Mouse (Mus musculus) stomach, embryonic 16.5 days (tissue): ENCODE data around the gene Oasl1. TPM values are rescaled to one million over a fixed set of nuclear protein-coding genes. Genes with fewer than 3 reads are reported as not detected.
A peak's percentile ranks its signal among the peaks of the same experiment; 100 is the strongest.

Source experiments
- ATAC-seq: fragments of 200-750 bp; cut with Nextera tagmentation; 2 replicates; pipeline ENCODE4 v1.8.0; 2017; ENCODE audit warnings: moderate number of reproducible peaks, moderate TSS enrichment; ENCODE audit not compliant: insufficient read depth, low FRiP score
- H3K27ac ChIP-seq: fragments of 300-500 bp; sonication (generic); 2 replicates; pipeline ENCODE4 v1.5.1; 2014; ENCODE audit warnings: low read length
- H3K27me3 ChIP-seq: fragments of 300-500 bp; sonication (generic); 2 replicates; pipeline ENCODE4 v1.6.1; 2014; ENCODE audit warnings: low read length, control low read depth, mixed read lengths; ENCODE audit not compliant: control insufficient read depth, insufficient read depth
- H3K36me3 ChIP-seq: fragments of 300-500 bp; sonication (generic); 2 replicates; pipeline ENCODE4 v1.6.1; 2014; ENCODE audit warnings: low read length; ENCODE audit not compliant: control insufficient read depth, insufficient read depth
- H3K4me1 ChIP-seq: fragments of 300-500 bp; sonication (generic); 2 replicates; pipeline ENCODE4 v1.6.1; 2014; ENCODE audit warnings: low read length, control low read depth, mixed read lengths; ENCODE audit not compliant: control insufficient read depth, insufficient read depth
- H3K4me2 ChIP-seq: fragments of 300-500 bp; sonication (generic); 2 replicates; pipeline ENCODE4 v1.6.1; 2014; ENCODE audit warnings: low read depth, low read length, mixed read lengths
- H3K4me3 ChIP-seq: fragments of 300-500 bp; sonication (generic); replicated peaks from 2 replicates; pipeline ENCODE4 v1.5.1; 2014; ENCODE audit warnings: mild to moderate bottlenecking, low read length
- H3K9ac ChIP-seq: fragments of 300-500 bp; sonication (generic); 2 replicates; pipeline ENCODE4 v1.6.1; 2014; ENCODE audit warnings: low read length
- H3K9me3 ChIP-seq: fragments of 300-500 bp; sonication (generic); replicated peaks from 2 replicates; pipeline ENCODE4 v1.6.1; 2016; ENCODE audit warnings: low read length, control low read depth; ENCODE audit not compliant: control insufficient read depth
- WGBS: fragments of 180-500 bp; shearing (Covaris S2); extraction: QIAGEN DNeasy Blood & Tissue Kit; methylation state at CpG from one replicate; pipeline ENCODE4 v1.1.7; 2014; 5-methylcytosine and 5-hydroxymethylcytosine counted together
- polyA plus RNA-seq: library from polyadenylated mRNA; unstranded; fragments of >200 nt; fragmentation: Nextera tagmentation; extraction: Ambion mirVana; gene quantifications from 2 replicates; pipeline ENCODE4 v1.2.1, GENCODE M21; 2015

Gene Oasl1
- polyA plus RNA-seq, 1 experiment from 2014 or later, result 1.3 TPM

GRCm38 (mm10) chr5:114895542-114895941 lies 27.5 kb upstream of the Oasl1 start:
- no peak for ATAC-seq
- WGBS, result 73% methylated on average over 4 of the region's 4 CpGs

DNA sequence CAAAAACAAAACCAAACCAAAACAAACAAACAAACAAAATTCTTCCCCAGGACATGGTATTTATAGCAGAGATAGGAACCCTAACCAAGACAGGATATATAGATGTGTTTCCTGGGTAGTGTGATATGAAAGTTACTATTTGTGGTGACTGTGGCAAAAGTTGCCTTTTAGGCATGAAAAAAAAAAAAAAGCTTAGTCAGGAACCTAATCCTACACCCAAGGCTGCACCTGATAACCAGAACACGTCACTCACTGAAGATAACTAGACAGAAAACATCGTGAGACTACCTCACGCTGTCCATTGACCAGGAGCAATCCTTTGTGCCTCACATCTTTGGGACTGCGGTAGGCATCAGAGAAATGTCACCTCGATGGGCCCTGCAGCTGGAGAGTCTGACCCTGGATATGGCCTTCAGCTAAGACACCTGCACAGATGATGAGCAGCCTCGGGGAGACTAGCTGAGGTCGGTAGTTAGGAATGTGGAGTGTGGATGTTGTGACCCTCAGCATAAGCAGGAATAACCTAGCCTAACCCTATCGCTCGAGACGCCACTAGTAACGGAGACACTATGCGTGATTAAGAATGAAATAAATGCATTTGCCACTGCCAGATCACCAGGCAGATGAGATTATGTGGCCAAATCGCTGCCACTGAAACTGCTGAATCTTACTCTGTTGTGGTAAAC lies 26.2 kb upstream of the Oasl1 start, which contains the start of gene Oasl2:
Gene Oasl2, plus strand, starts transcription at position 249 of the 686 bp plus-strand sequence.
- peaks cover 8% of the 10 kb centered on the region; the same call in 1 of the 2 replicates for H3K4me1 ChIP-seq
- H3K9ac ChIP-seq, result peak within 1 kb of the TSS; percentile 62
- H3K27me3 ChIP-seq, result no peaks in the 10 kb centered on the region
- no peak for ATAC-seq
- no peaks in the 10 kb centered on the region for H3K36me3 ChIP-seq
- peak within 1 kb of the TSS; percentile 53; the same call in 1 of the 2 replicates for H3K27ac ChIP-seq
- H3K9me3 ChIP-seq, result no peaks in the 10 kb centered on the region
- 55% methylated on average over 13 of the region's 13 CpGs for WGBS
- H3K4me2 ChIP-seq, result peak within 1 kb of the TSS; percentile 55
- H3K4me3 ChIP-seq, result peak within 1 kb of the TSS; percentile 38

More at GRCm38 (mm10) chr5:114895542-114895941, 27.5 kb upstream of the Oasl1 start:
- H3K9me3 ChIP-seq, result no peaks in the 10 kb centered on the region
- no peak overlapping the region for H3K4me3 ChIP-seq
- H3K27ac ChIP-seq, result no peak overlapping the region
- peaks cover 8% of the 10 kb centered on the region; the same call in 1 of the 2 replicates for H3K4me1 ChIP-seq
- no peak overlapping the region for H3K9ac ChIP-seq
- no peak overlapping the region for H3K4me2 ChIP-seq
- no peaks in the 10 kb centered on the region for H3K27me3 ChIP-seq
- H3K36me3 ChIP-seq, result no peaks in the 10 kb centered on the region

DNA sequence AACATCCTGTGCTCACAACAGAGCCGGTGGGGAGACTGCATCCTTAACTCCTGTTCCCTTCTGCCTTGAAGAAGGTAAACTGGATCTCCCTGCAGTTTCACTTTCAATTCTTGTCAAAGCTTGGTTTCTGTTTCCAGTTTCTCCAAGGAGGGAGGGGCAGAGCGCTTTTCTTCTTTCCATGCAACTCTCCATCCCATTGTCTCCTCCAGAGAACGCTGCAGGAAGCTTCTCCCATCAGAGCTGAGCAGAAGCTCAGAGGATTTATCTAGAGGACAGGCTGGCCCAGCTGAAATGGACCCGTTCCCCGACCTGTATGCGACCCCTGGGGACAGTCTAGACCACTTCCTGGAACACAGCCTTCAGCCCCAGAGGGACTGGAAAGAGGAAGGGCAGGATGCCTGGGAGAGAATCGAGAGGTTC lies 25.7 kb upstream of the Oasl1 start:
- Histone ChIP-seq H3K27me3 (no peaks in the 10 kb centered on the region), H3K36me3 (no peaks in the 10 kb centered on the region), H3K9ac (peak overlapping the region; percentile 62), H3K27ac (peak overlapping the region; percentile 53; the same call in 1 of the 2 replicates), H3K4me2 (peak overlapping the region; percentile 55), H3K4me3 (peak overlapping the region; percentile 38), H3K4me1 (peaks cover 8% of the 10 kb centered on the region; the same call in 1 of the 2 replicates), H3K9me3 (no peaks in the 10 kb centered on the region)
- 9% methylated on average over 7 of the region's 7 CpGs for whole genome bisulfite sequencing
- ATAC-seq, result peak; percentile 37; the same call in 1 of the 2 replicates

- Histone ChIP-seq H3K27ac (no peak overlapping the region), H3K27me3 (no peaks in the 10 kb centered on the region), H3K36me3 (no peaks in the 10 kb centered on the region), H3K9ac (no peak overlapping the region), H3K4me2 (no peak overlapping the region), H3K9me3 (no peaks in the 10 kb centered on the region), H3K4me3 (no peak overlapping the region), H3K4me1 (peaks cover 8% of the 10 kb centered on the region; the same call in 1 of the 2 replicates)
- 67% methylated on average over 7 of the region's 7 CpGs for WGBS
- ATAC-seq, result no peak
Measured at GRCm38 (mm10) chr5:114898857-114899256, 24.2 kb upstream of the Oasl1 start.

- Histone ChIP-seq H3K4me2 (no peak overlapping the region), H3K27me3 (no peaks in the 10 kb centered on the region), H3K4me1 (peaks cover 1% of the 10 kb centered on the region; the same call in 1 of the 2 replicates), H3K27ac (no peak overlapping the region), H3K4me3 (no peak overlapping the region), H3K9ac (no peak overlapping the region), H3K36me3 (no peaks in the 10 kb centered on the region), H3K9me3 (no peaks in the 10 kb centered on the region; the same call in 1 of the 2 replicates)
- 52% methylated on average over 1 of the region's 1 CpGs for WGBS
- no peak for ATAC-seq
Measured at GRCm38 (mm10) chr5:114902413-114902812, 20.6 kb upstream of the Oasl1 start.

- Histone ChIP-seq H3K36me3 (no peaks in the 10 kb centered on the region), H3K4me2 (no peak overlapping the region)
- 55% methylated on average over 13 of the region's 13 CpGs for WGBS
Measured at GRCm38 (mm10) chr5:114908598-114909305, 14.3 kb upstream of the Oasl1 start.

DNA sequence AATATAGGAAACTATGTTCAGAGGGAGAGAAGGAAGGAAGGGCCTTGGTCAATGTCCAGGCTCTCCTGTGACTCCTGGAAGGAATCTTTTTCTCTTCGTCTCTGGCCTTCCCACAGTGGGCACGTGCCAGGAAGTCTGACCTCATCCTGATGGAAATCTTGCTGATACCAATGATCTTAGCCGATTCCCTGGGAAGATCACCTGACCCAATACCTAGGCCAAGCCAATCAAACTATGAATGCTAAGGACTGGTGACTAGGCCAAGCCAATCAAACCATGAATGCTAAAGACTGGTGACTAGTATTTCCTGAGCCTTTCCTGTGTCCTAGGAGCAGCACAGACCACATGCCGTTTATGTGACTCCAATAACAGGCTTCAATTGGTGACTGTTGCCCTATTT lies 9.4 kb upstream of the Oasl1 start:
- ATAC-seq, result no peak
- Histone ChIP-seq H3K36me3 (no peaks in the 10 kb centered on the region), H3K4me2 (no peak overlapping the region), H3K27me3 (no peaks in the 10 kb centered on the region), H3K4me3 (no peak overlapping the region), H3K4me1 (no peaks in the 10 kb centered on the region), H3K27ac (no peak overlapping the region), H3K9me3 (no peaks in the 10 kb centered on the region), H3K9ac (no peak overlapping the region)
- WGBS, result 59% methylated on average over 4 of the region's 4 CpGs

More at GRCm38 (mm10) chr5:114908598-114909305, 14.3 kb upstream of the Oasl1 start:
- H3K9ac ChIP-seq, result no peak overlapping the region
- ATAC-seq, result no peak
- no peak overlapping the region for H3K27ac ChIP-seq
- no peaks in the 10 kb centered on the region for H3K27me3 ChIP-seq
- H3K4me1 ChIP-seq, result no peaks in the 10 kb centered on the region
- no peaks in the 10 kb centered on the region; the same call in 1 of the 2 replicates for H3K9me3 ChIP-seq
- no peak overlapping the region for H3K4me3 ChIP-seq

GRCm38 (mm10) chr5:114914855-114915254 lies 8.2 kb upstream of the Oasl1 start:
- 63% methylated on average over 8 of the region's 8 CpGs for WGBS
- no peak for ATAC-seq

DNA sequence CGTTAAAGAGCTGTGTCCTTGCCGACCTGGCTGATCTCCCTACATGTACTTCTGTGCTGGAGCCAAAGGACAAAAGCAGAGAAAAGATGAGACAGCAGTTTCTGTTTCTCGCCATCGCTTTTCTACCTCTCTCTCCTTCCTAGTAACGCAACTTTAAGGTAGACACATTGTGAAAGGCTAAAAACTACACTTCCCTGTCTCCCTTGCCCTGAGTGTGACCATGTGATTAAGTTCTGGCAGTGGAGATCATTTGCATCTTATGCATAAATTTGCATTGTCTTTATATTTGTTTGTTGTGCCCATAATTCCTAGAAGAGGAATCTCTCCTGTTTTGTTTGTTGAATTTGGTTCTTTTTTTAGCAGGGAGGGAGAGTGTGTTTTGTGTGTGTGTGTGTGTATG lies 7.2 kb upstream of the Oasl1 start:
- no peaks in the 10 kb centered on the region for H3K4me1 ChIP-seq
- no peaks in the 10 kb centered on the region for H3K27me3 ChIP-seq
- no peak for ATAC-seq
- H3K4me3 ChIP-seq, result no peak overlapping the region
- no peak overlapping the region for H3K9ac ChIP-seq
- H3K27ac ChIP-seq, result no peak overlapping the region
- no peaks in the 10 kb centered on the region for H3K9me3 ChIP-seq
- no peaks in the 10 kb centered on the region for H3K36me3 ChIP-seq
- no peak overlapping the region for H3K4me2 ChIP-seq
- WGBS, result 75% methylated on average over 5 of the region's 5 CpGs

More at GRCm38 (mm10) chr5:114914855-114915254, 8.2 kb upstream of the Oasl1 start:
- no peak overlapping the region for H3K27ac ChIP-seq
- no peaks in the 10 kb centered on the region for H3K9me3 ChIP-seq
- H3K27me3 ChIP-seq, result no peaks in the 10 kb centered on the region
- H3K9ac ChIP-seq, result no peak overlapping the region
- H3K36me3 ChIP-seq, result no peaks in the 10 kb centered on the region
- H3K4me3 ChIP-seq, result no peak overlapping the region
- no peaks in the 10 kb centered on the region for H3K4me1 ChIP-seq
- H3K4me2 ChIP-seq, result no peak overlapping the region
